Mouse (Mus musculus): ENCODE data around the gene Tmem110.

GRCm38 (mm10) chr14:30877827-30878226 lies 52.4 kb downstream of the Tmem110 start:
- TF ChIP-seq CTCF (conservative IDR thresholded peaks at IDR 0.05; ENCODE audit: insufficient read depth, insufficient read length, low read depth, low read length) (no peak), POLR2A (IDR thresholded peaks at IDR 0.05; ENCODE audit: low read depth, low read length) (no peak)

Data from kidney, adult 2 months (tissue).